Comparison of ENCODE assay signal across 22 mouse cellular contexts in genomic region chr3:34325669-34326068, GRCm38 (mm10).
DNase-seq lines count a peak whose midpoint lies in the region; ATAC-seq and TF ChIP-seq lines count a peak whose summit lies in the region.
"Had no signal": no experiment of that assay in that cellular context is flagged by ENCODE, and none has a peak within 500 bp of the region (broad histone marks: within the 10 kb centered on the region; RNA-seq: fewer than 3 reads in every experiment).

No protein-coding gene starts in this region.

- no peaks in the 10 kb centered on the region for H3K36me3 ChIP-seq in kidney, postnatal 0 days (ENCODE audit: insufficient read depth, low read length)
- H3K36me3 ChIP-seq in MEL (ENCODE audit: control insufficient read depth in 1 of 2, insufficient read depth in 2 of 2, low read length in 2 of 2) = no peaks in the 10 kb centered on the region
- H3K36me3 ChIP-seq: G1E; hindbrain, embryonic 13.5 days; neural tube, embryonic 15.5 days had no signal

- no peak for TF ChIP-seq POLR2A in MEL (IDR thresholded peaks at IDR 0.05; ENCODE audit: control insufficient read depth in 1 of 2, insufficient read depth in 1 of 2, low read depth in 1 of 2, low read length in 2 of 2, poor library complexity in 1 of 2)

- no peak for TF ChIP-seq CTCF in kidney, postnatal 0 days (IDR thresholded peaks at IDR 0.05; ENCODE audit: low read depth)
- no peak for TF ChIP-seq CTCF in MEL (IDR thresholded peaks at IDR 0.05 in 2 of 3, conservative IDR thresholded peaks at IDR 0.05 in 1 of 3; ENCODE audit: control insufficient read depth in 1 of 3, insufficient read depth in 1 of 3, low read depth in 2 of 3, low read length in 3 of 3, poor library complexity in 1 of 3, severe bottlenecking in 1 of 3)

- H3K4me3 ChIP-seq in kidney, postnatal 0 days (replicated peaks; ENCODE audit: low read depth, low read length) = no peak overlapping the region
- no peak overlapping the region for H3K4me3 ChIP-seq in MEL (ENCODE audit: control insufficient read depth in 1 of 2, insufficient read depth in 1 of 2, low read depth in 2 of 2, low read length in 2 of 2)
- H3K4me3 ChIP-seq: heart, adult 2 months; hindbrain, embryonic 13.5 days; layer of hippocampus, adult 2 months; neural tube, embryonic 15.5 days had no signal

- TF ChIP-seq RAD21 in MEL (IDR thresholded peaks at IDR 0.05; ENCODE audit: low read depth, low read length) = no peak

- H3K4me2 ChIP-seq in kidney, postnatal 0 days (ENCODE audit: low read length) = no peak overlapping the region
- H3K4me2 ChIP-seq: hindbrain, embryonic 13.5 days; midbrain, embryonic 11.5 days; neural tube, embryonic 15.5 days had no signal

- H3K79me2 ChIP-seq in MEL (ENCODE audit: control insufficient read depth, insufficient read depth, low read length, poor library complexity) = no peaks in the 10 kb centered on the region

- 0 out of 2 replicates have a peak, but pooled peaks cover 3% of the 10 kb centered on the region for H3K27me3 ChIP-seq in kidney, postnatal 0 days (ENCODE audit: insufficient read depth, low read length)
- H3K27me3 ChIP-seq in MEL (ENCODE audit: control insufficient read depth in 1 of 2, insufficient read depth in 2 of 2, low read length in 2 of 2) = no peaks in the 10 kb centered on the region; a peak in 1 of 4 replicates

- peak; percentile 54 for DNase-seq in kidney, postnatal 0 days (ENCODE audit: low spot score)
- no peak for DNase-seq in kidney, adult 8-10 months
- peak; percentile 23 for DNase-seq in MEL (ENCODE audit: low read depth, low spot score)
- peak; percentile 26 for DNase-seq in embryo, embryonic 10 days (ENCODE audit: low spot score)
- peak; percentile 28 for DNase-seq in mesoderm, embryonic 11.5 days (ENCODE audit: low read depth, low spot score)
- DNase-seq in layer of hippocampus, postnatal 36 days = no peak
- DNase-seq: adrenal gland, postnatal 36 days; cerebellum, adult 11 months; cerebellum, adult 9-11 months; forebrain, postnatal 0 days; gastrocnemius, postnatal 36 days; heart, adult 2 months; kidney, adult 18-20 months; kidney, postnatal 14 days; lung, postnatal 10 days; right cerebral cortex, postnatal 14 days had no signal

- no peaks in the 10 kb centered on the region for H3K4me1 ChIP-seq in kidney, postnatal 0 days (replicated peaks; ENCODE audit: insufficient read depth, low read length)
- no peaks in the 10 kb centered on the region for H3K4me1 ChIP-seq in MEL (ENCODE audit: control insufficient read depth in 1 of 2, insufficient read depth in 2 of 2, low read length in 2 of 2)

- H3K9ac ChIP-seq in kidney, postnatal 0 days (ENCODE audit: low read depth, low read length) = no peak overlapping the region
- no peak overlapping the region for H3K9ac ChIP-seq in MEL (ENCODE audit: control insufficient read depth, low read depth, low read length, poor library complexity, severe bottlenecking)
- H3K9ac ChIP-seq: forebrain, postnatal 0 days; hindbrain, embryonic 13.5 days; neural tube, embryonic 15.5 days had no signal

- H3K27ac ChIP-seq in kidney, postnatal 0 days = no peak overlapping the region
- H3K27ac ChIP-seq in MEL (ENCODE audit: control insufficient read depth, low read depth, low read length) = no peak overlapping the region
- H3K27ac ChIP-seq: heart, adult 2 months; hindbrain, embryonic 13.5 days; layer of hippocampus, adult 2 months; neural tube, embryonic 15.5 days had no signal

- H3K9me3 ChIP-seq in kidney, postnatal 0 days (replicated peaks; ENCODE audit: low read length) = no peaks in the 10 kb centered on the region
- no peaks in the 10 kb centered on the region for H3K9me3 ChIP-seq in MEL (replicated peaks; ENCODE audit: insufficient read depth, low read length)
- H3K9me3 ChIP-seq: G1E; hindbrain, embryonic 13.5 days; neural tube, embryonic 15.5 days had no signal

- TF ChIP-seq EP300 in MEL (IDR thresholded peaks at IDR 0.05; ENCODE audit: low read depth in 1 of 2, low read length in 2 of 2) = no peak

- WGBS in kidney, postnatal 0 days = 90% methylated on average over 1 of the region's 1 CpGs

- ATAC-seq in kidney, postnatal 0 days (replicated peaks; ENCODE audit: low FRiP score, low read depth) = no peak
- ATAC-seq in frontal cortex, adult (ENCODE audit: low TSS enrichment) = no peak
- ATAC-seq: forebrain, postnatal 0 days had no signal

TF ChIP-seq in MEL, 35 proteins besides CTCF, POLR2A, EP300 and RAD21:
- TF ChIP-seq ZNF384 (IDR thresholded peaks at IDR 0.05; ENCODE audit: low read depth, low read length) = no peak
- TF ChIP-seq USF2 (IDR thresholded peaks at IDR 0.05; ENCODE audit: borderline replicate concordance in 1 of 2, insufficient read depth in 1 of 2, low read depth in 1 of 2, low read length in 2 of 2) = no peak
- no peak for TF ChIP-seq CHD1 (IDR thresholded peaks at IDR 0.05; ENCODE audit: low read depth, low read length)
- TF ChIP-seq TAL1 (IDR thresholded peaks at IDR 0.05; ENCODE audit: low read length) = no peak
- no peak for TF ChIP-seq KAT2A (conservative IDR thresholded peaks at IDR 0.05; ENCODE audit: low read depth, low read length)
- TF ChIP-seq MEF2A (IDR thresholded peaks at IDR 0.05; ENCODE audit: extremely low read depth, insufficient replicate concordance, low read depth, low read length, poor library complexity, severe bottlenecking) = no peak
- no peak for TF ChIP-seq ZMIZ1 (IDR thresholded peaks at IDR 0.05; ENCODE audit: low read depth, low read length)
- no peak for TF ChIP-seq USF1 (IDR thresholded peaks at IDR 0.05; ENCODE audit: low read depth, low read length)
- no peak for TF ChIP-seq POLR2AphosphoS2 (IDR thresholded peaks at IDR 0.05; ENCODE audit: low read length)
- TF ChIP-seq TBP (IDR thresholded peaks at IDR 0.05; ENCODE audit: low read depth, low read length) = no peak
- TF ChIP-seq MAZ (IDR thresholded peaks at IDR 0.05; ENCODE audit: low read depth, low read length) = no peak
- no peak for TF ChIP-seq UBTF (IDR thresholded peaks at IDR 0.05; ENCODE audit: borderline replicate concordance, insufficient read depth, low read depth, low read length)
- no peak for TF ChIP-seq MXI1 (IDR thresholded peaks at IDR 0.05; ENCODE audit: low read depth, low read length)
- no peak for TF ChIP-seq CHD2 (IDR thresholded peaks at IDR 0.05; ENCODE audit: low read length)
- no peak for TF ChIP-seq E2F4 (IDR thresholded peaks at IDR 0.05; ENCODE audit: borderline replicate concordance, low read depth, low read length)
- TF ChIP-seq SIN3A (IDR thresholded peaks at IDR 0.05; ENCODE audit: low read length) = no peak
- no peak for TF ChIP-seq MYB (IDR thresholded peaks at IDR 0.05; ENCODE audit: low read depth, low read length)
- no peak for TF ChIP-seq ZC3H11A (IDR thresholded peaks at IDR 0.05; ENCODE audit: low read depth, low read length)
- TF ChIP-seq MYC (IDR thresholded peaks at IDR 0.05; ENCODE audit: low read depth, low read length) = no peak

Comparison
In these comparisons a context has a peak if more than half of its experiments do, and no peak if none do; other contexts are left out.
1. DNase-seq: peak in kidney, postnatal 0 days (single experiment), MEL (single experiment), embryo, embryonic 10 days (single experiment) and mesoderm, embryonic 11.5 days (single experiment); none in kidney, adult 8-10 months (0 of 2) and layer of hippocampus, postnatal 36 days (0 of 2).